Comparison of ENCODE assay signal across 19 mouse cellular contexts in the genomic region with DNA sequence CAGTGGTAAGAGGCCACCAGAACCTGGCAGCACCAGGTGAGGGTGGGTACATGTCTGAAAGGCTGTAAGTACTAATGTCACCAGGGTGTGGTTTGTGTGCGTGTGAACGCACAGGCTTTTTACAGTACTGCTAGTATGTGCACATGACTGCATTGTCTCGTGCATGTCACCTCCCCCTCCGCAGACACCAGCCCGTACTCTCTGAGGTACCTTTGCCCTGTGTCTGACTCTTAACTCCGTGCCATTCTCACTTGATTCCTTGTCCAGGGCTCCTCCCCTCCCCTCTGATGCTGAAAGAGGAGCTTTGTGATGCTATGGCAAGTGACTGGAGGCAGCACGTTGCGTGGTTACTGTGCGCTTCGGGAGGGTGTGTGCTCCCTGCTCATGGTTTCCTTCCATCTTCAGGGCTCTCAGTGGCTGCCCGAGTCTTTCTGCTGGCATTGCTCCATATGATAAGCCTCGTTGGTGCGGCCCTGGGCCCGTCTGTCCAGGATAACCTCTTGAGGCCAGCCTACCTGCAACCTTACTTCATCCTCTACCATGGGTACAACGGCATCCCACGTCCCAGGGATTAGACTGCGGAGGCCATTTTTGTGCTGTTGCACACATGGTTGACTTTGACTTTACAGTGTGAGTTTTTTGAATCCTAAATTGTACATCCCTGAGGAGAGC.
DNase-seq lines count a peak whose midpoint lies in the region; ATAC-seq and TF ChIP-seq lines count a peak whose summit lies in the region.
"Had no signal": no experiment of that assay in that cellular context is flagged by ENCODE, and none has a peak within 500 bp of the region (broad histone marks: within the 10 kb centered on the region; RNA-seq: fewer than 3 reads in every experiment).

No protein-coding gene starts in this region.

- H3K9ac ChIP-seq in kidney, postnatal 0 days (ENCODE audit: low read depth, low read length): no peak overlapping the region
- H3K9ac ChIP-seq in midbrain, embryonic 15.5 days: no peak overlapping the region
- H3K9ac ChIP-seq: embryonic facial prominence, embryonic 13.5 days; forebrain, postnatal 0 days had no signal

- no peaks in the 10 kb centered on the region for H3K36me3 ChIP-seq in kidney, postnatal 0 days (ENCODE audit: insufficient read depth, low read length)
- no peaks in the 10 kb centered on the region for H3K36me3 ChIP-seq in midbrain, embryonic 15.5 days (replicated peaks)
- H3K36me3 ChIP-seq: embryonic facial prominence, embryonic 13.5 days; G1E; heart, embryonic 13.5 days had no signal

- no peak overlapping the region for H3K4me2 ChIP-seq in kidney, postnatal 0 days (ENCODE audit: low read length)
- no peak overlapping the region for H3K4me2 ChIP-seq in midbrain, embryonic 15.5 days
- H3K4me2 ChIP-seq: embryonic facial prominence, embryonic 13.5 days; heart, embryonic 13.5 days had no signal

- ATAC-seq in kidney, postnatal 0 days (replicated peaks; ENCODE audit: low FRiP score, low read depth): no peak
- no peak for ATAC-seq in midbrain, embryonic 15.5 days (replicated peaks)
- ATAC-seq: activated CD4-positive, CD25-positive, alpha-beta regulatory T cell, adult 4 months; forebrain, postnatal 0 days; hindbrain, postnatal 0 days had no signal

- no peaks in the 10 kb centered on the region for H3K27me3 ChIP-seq in kidney, postnatal 0 days (ENCODE audit: insufficient read depth, low read length)
- H3K27me3 ChIP-seq in midbrain, embryonic 15.5 days (replicated peaks): no peaks in the 10 kb centered on the region
- H3K27me3 ChIP-seq: embryonic facial prominence, embryonic 13.5 days; heart, embryonic 13.5 days had no signal

- H3K4me1 ChIP-seq in kidney, postnatal 0 days (replicated peaks; ENCODE audit: insufficient read depth, low read length): peaks cover 17% of the 10 kb centered on the region
- no peaks in the 10 kb centered on the region for H3K4me1 ChIP-seq in midbrain, embryonic 15.5 days

- TF ChIP-seq CTCF in kidney, postnatal 0 days (IDR thresholded peaks at IDR 0.05; ENCODE audit: low read depth): no peak

- H3K4me3 ChIP-seq in kidney, postnatal 0 days (replicated peaks; ENCODE audit: low read depth, low read length): no peak overlapping the region
- no peak overlapping the region for H3K4me3 ChIP-seq in midbrain, embryonic 15.5 days
- H3K4me3 ChIP-seq: embryonic facial prominence, embryonic 13.5 days; heart, embryonic 13.5 days had no signal

- DNase-seq in heart, adult 11 months: peak; percentile 92
- no peak for DNase-seq in heart, postnatal 4 days
- DNase-seq in kidney, postnatal 0 days (ENCODE audit: low spot score): no peak
- no peak for DNase-seq in kidney, adult 9 months
- peak; percentile 56 for DNase-seq in kidney, postnatal 36 days
- no peak for DNase-seq in cerebellum, adult 11 months
- DNase-seq: adrenal gland, postnatal 10 days; cerebellum, adult 9-11 months; forebrain, postnatal 0 days; lung, adult 18-20 months; lung, postnatal 36 days; right cerebral cortex, postnatal 4 days; thymus, postnatal 25 days had no signal

- H3K9me3 ChIP-seq in kidney, postnatal 0 days (replicated peaks; ENCODE audit: low read length): no peaks in the 10 kb centered on the region
- no peaks in the 10 kb centered on the region for H3K9me3 ChIP-seq in midbrain, embryonic 15.5 days
- H3K9me3 ChIP-seq: embryonic facial prominence, embryonic 13.5 days; G1E; heart, embryonic 13.5 days had no signal

- WGBS in kidney, postnatal 0 days: 89% methylated on average over 17 of the region's 17 CpGs
- 88% methylated on average over 17 of the region's 17 CpGs for WGBS in midbrain, embryonic 15.5 days

- H3K27ac ChIP-seq in kidney, postnatal 0 days: 0 out of 2 replicates have a peak overlapping the region, but pooled peaks have one; percentile 94
- H3K27ac ChIP-seq in midbrain, embryonic 15.5 days: no peak overlapping the region

Comparison
In these comparisons a context has a peak if more than half of its experiments do, and no peak if none do; other contexts are left out.
1. DNase-seq: peak in heart, adult 11 months (single experiment) and kidney, postnatal 36 days (2 of 2); none in heart, postnatal 4 days (single experiment), kidney, postnatal 0 days (single experiment), kidney, adult 9 months (single experiment) and cerebellum, adult 11 months (single experiment).